Mouse (Mus musculus): Measurements from ENCODE around the gene Polr2g.

GRCm38 (mm10) chr19:8837251-8837791, 38.9 kb upstream of the Polr2g start, which contains the start of gene Bscl2:
- TF ChIP-seq POLR2A (IDR thresholded peaks at IDR 0.05; ENCODE audit: control insufficient read depth, extremely low read depth, insufficient read depth, low read length, poor library complexity) (no peak), CTCF (IDR thresholded peaks at IDR 0.05; ENCODE audit: borderline replicate concordance, control insufficient read depth, extremely low read depth, insufficient read depth, low read length, poor library complexity) (peak; percentile 90)

Measured in thymus, adult 2 months (tissue).